Mouse (Mus musculus) kidney, embryonic 15.5 days (tissue): ENCODE data around the gene Vmn1r4. TPM values are rescaled to one million over a fixed set of nuclear protein-coding genes. Genes with fewer than 3 reads are reported as not detected.

Experiments used
- polyA plus RNA-seq: library from polyadenylated mRNA; unstranded; fragments of >200 nt; fragmentation: Nextera tagmentation; extraction: Ambion mirVana; gene quantifications from 2 replicates; pipeline ENCODE4 v1.2.1, GENCODE M21; 2015

Vmn1r4 gene
- polyA plus RNA-seq, 1 experiment from 2014 or later = 0.39 TPM

Other genes with a start within 250 kb of the Vmn1r4 start
- gene Lsm5, start 219.3 kb upstream of the Vmn1r4 start, polyA plus RNA-seq = 148 and 181 TPM in 2 replicates
- 11.1 and 13.4 TPM in 2 replicates for gene Avl9, start 209.1 kb upstream of the Vmn1r4 start, polyA plus RNA-seq
- 32.6 and 35.7 TPM in 2 replicates for gene Kbtbd2, start 126.2 kb upstream of the Vmn1r4 start, polyA plus RNA-seq
- 118 and 129 TPM in 2 replicates for gene Fkbp9, start 92.0 kb upstream of the Vmn1r4 start, polyA plus RNA-seq
- gene Nt5c3, start 83 bp upstream of the Vmn1r4 start, polyA plus RNA-seq = 61.5 and 64.9 TPM in 2 replicates
- gene Vmn1r5, start 46.3 kb downstream of the Vmn1r4 start, polyA plus RNA-seq = not detected in 2 replicates
- gene Vmn1r6, start 73.2 kb downstream of the Vmn1r4 start, polyA plus RNA-seq = not detected in 2 replicates
- gene Vmn1r7, start 101.3 kb downstream of the Vmn1r4 start, polyA plus RNA-seq = not detected in 2 replicates
- not detected in 2 replicates for gene Vmn1r8, start 108.3 kb downstream of the Vmn1r4 start, polyA plus RNA-seq
- not detected in 2 replicates for gene Vmn1r9, start 142.8 kb downstream of the Vmn1r4 start, polyA plus RNA-seq
- not detected in 2 replicates for gene Vmn1r10, start 185.4 kb downstream of the Vmn1r4 start, polyA plus RNA-seq
- gene Vmn1r11, start 209.4 kb downstream of the Vmn1r4 start, polyA plus RNA-seq = not detected in 2 replicates
- not detected in 2 replicates for gene Vmn1r12, start 232.9 kb downstream of the Vmn1r4 start, polyA plus RNA-seq